Mouse (Mus musculus) neural tube, embryonic 14.5 days (tissue): Measurements from ENCODE around the gene Tmem141. TPM values are rescaled to one million over a fixed set of nuclear protein-coding genes. Genes with fewer than 3 reads are reported as not detected.
A peak's percentile ranks its signal among the peaks of the same experiment; 100 is the strongest.

Experiments used
- ATAC-seq: fragments of 200-750 bp; cut with Nextera tagmentation; 2 replicates; pipeline ENCODE4 v1.8.0; 2017; ENCODE audit warnings: low read depth, mild to moderate bottlenecking, moderate TSS enrichment, moderate library complexity
- H3K27ac ChIP-seq: fragments of 300-500 bp; sonication (generic); 2 replicates; pipeline ENCODE4 v1.5.1; 2014; ENCODE audit warnings: low read depth, mild to moderate bottlenecking, control low read depth, low read length, moderate library complexity, mixed read lengths
- H3K27me3 ChIP-seq: fragments of 300-500 bp; sonication (generic); 2 replicates; pipeline ENCODE4 v1.6.1; 2014; ENCODE audit warnings: low read length; ENCODE audit not compliant: control insufficient read depth, insufficient read depth
- H3K36me3 ChIP-seq: fragments of 300-500 bp; sonication (generic); 2 replicates; pipeline ENCODE4 v1.6.1; 2014; ENCODE audit warnings: low read length, mixed read lengths; ENCODE audit not compliant: control insufficient read depth, insufficient read depth
- H3K4me1 ChIP-seq: fragments of 300-500 bp; sonication (generic); 2 replicates; pipeline ENCODE4 v1.6.1; 2014; ENCODE audit warnings: low read length; ENCODE audit not compliant: control insufficient read depth, insufficient read depth
- H3K4me2 ChIP-seq: fragments of 300-500 bp; sonication (generic); 2 replicates; pipeline ENCODE4 v1.6.1; 2014; ENCODE audit warnings: mild to moderate bottlenecking, low read depth, low read length, control low read depth
- H3K4me3 ChIP-seq: fragments of 300-500 bp; sonication (generic); 2 replicates; pipeline ENCODE4 v1.5.1; 2014; ENCODE audit warnings: low read depth, low read length, control low read depth, mixed read lengths
- H3K9ac ChIP-seq: fragments of 300-500 bp; sonication (generic); replicated peaks from 2 replicates; pipeline ENCODE4 v1.6.1; 2014; ENCODE audit warnings: low read depth, mild to moderate bottlenecking, control low read depth, low read length, mixed read lengths
- H3K9me3 ChIP-seq: fragments of 300-500 bp; sonication (generic); 2 replicates; pipeline ENCODE4 v1.6.1; 2016; ENCODE audit warnings: low read length; ENCODE audit not compliant: control insufficient read depth
- WGBS: fragments of 180-500 bp; shearing (Covaris S2); extraction: QIAGEN DNeasy Blood & Tissue Kit; methylation state at CpG from one replicate; pipeline ENCODE4 v1.1.7; 2014; 5-methylcytosine and 5-hydroxymethylcytosine counted together
- polyA plus RNA-seq: library from polyadenylated mRNA; unstranded; fragments of >200 nt; fragmentation: Nextera tagmentation; extraction: Ambion mirVana; gene quantifications from 2 replicates; pipeline ENCODE4 v1.2.1, GENCODE M21; 2014

Tmem141 gene
- polyA plus RNA-seq, 1 experiment from 2014 or later: 55.3 TPM

- H3K4me2 ChIP-seq: no peak overlapping the region
- WGBS: 47% methylated on average over 1 of the region's 1 CpGs
- no peaks in the 10 kb centered on the region for H3K9me3 ChIP-seq
Measured at GRCm38 (mm10) chr2:25654502-25654901, 32.7 kb upstream of the Tmem141 start.

GRCm38 (mm10) chr2:25652902-25653301 lies 31.1 kb upstream of the Tmem141 start, which contains the start of gene Lcn8:
Gene Lcn8, plus strand, starts transcription at chr2:25653120.
- 67% methylated on average over 2 of the region's 2 CpGs for WGBS
- Histone ChIP-seq H3K4me3 (no peak within 1 kb of the TSS), H3K27ac (no peak within 1 kb of the TSS), H3K4me2 (no peak within 1 kb of the TSS), H3K9ac (no peak within 1 kb of the TSS), H3K27me3 (no peaks in the 10 kb centered on the region), H3K4me1 (no peaks in the 10 kb centered on the region), H3K9me3 (no peaks in the 10 kb centered on the region), H3K36me3 (no peaks in the 10 kb centered on the region)
- no peak for ATAC-seq

More at GRCm38 (mm10) chr2:25654502-25654901, 32.7 kb upstream of the Tmem141 start:
- Histone ChIP-seq H3K4me1 (no peaks in the 10 kb centered on the region), H3K9ac (no peak overlapping the region), H3K27me3 (no peaks in the 10 kb centered on the region), H3K27ac (no peak overlapping the region), H3K4me3 (no peak overlapping the region), H3K36me3 (no peaks in the 10 kb centered on the region)
- no peak for ATAC-seq

- no peaks in the 10 kb centered on the region for H3K9me3 ChIP-seq
- H3K27me3 ChIP-seq: no peaks in the 10 kb centered on the region
- WGBS: 10% methylated on average over 6 of the region's 6 CpGs
- no peaks in the 10 kb centered on the region for H3K4me1 ChIP-seq
- no peak for ATAC-seq
- H3K4me2 ChIP-seq: no peak overlapping the region
- H3K27ac ChIP-seq: no peak overlapping the region
- no peak overlapping the region for H3K9ac ChIP-seq
- H3K4me3 ChIP-seq: no peak overlapping the region
- no peaks in the 10 kb centered on the region for H3K36me3 ChIP-seq
Measured at GRCm38 (mm10) chr2:25639890-25640289, 18.1 kb upstream of the Tmem141 start.

GRCm38 (mm10) chr2:25634046-25634445 lies 12.2 kb upstream of the Tmem141 start:
- no peaks in the 10 kb centered on the region for H3K36me3 ChIP-seq
- H3K4me2 ChIP-seq: no peak overlapping the region
- H3K27ac ChIP-seq: no peak overlapping the region
- no peak overlapping the region for H3K4me3 ChIP-seq
- H3K27me3 ChIP-seq: no peaks in the 10 kb centered on the region
- WGBS: 47% methylated on average over 1 of the region's 1 CpGs
- no peak overlapping the region for H3K9ac ChIP-seq
- no peaks in the 10 kb centered on the region for H3K4me1 ChIP-seq
- no peaks in the 10 kb centered on the region for H3K9me3 ChIP-seq
- no peak for ATAC-seq

GRCm38 (mm10) chr2:25633616-25634015 lies 11.8 kb upstream of the Tmem141 start:
- ATAC-seq: no peak
- H3K9me3 ChIP-seq: no peaks in the 10 kb centered on the region
- no peak overlapping the region for H3K4me3 ChIP-seq
- 80% methylated on average over 3 of the region's 3 CpGs for WGBS
- no peaks in the 10 kb centered on the region for H3K4me1 ChIP-seq
- no peaks in the 10 kb centered on the region for H3K27me3 ChIP-seq
- no peak overlapping the region for H3K9ac ChIP-seq
- no peak overlapping the region for H3K27ac ChIP-seq
- H3K36me3 ChIP-seq: no peaks in the 10 kb centered on the region
- no peak overlapping the region for H3K4me2 ChIP-seq

GRCm38 (mm10) chr2:25628738-25629137 lies 6.9 kb upstream of the Tmem141 start:
- ATAC-seq: no peak
- no peaks in the 10 kb centered on the region for H3K4me1 ChIP-seq
- WGBS: 46% methylated on average over 4 of the region's 4 CpGs
- no peak overlapping the region for H3K9ac ChIP-seq
- no peaks in the 10 kb centered on the region for H3K9me3 ChIP-seq
- H3K27ac ChIP-seq: no peak overlapping the region
- H3K27me3 ChIP-seq: no peaks in the 10 kb centered on the region
- no peaks in the 10 kb centered on the region for H3K36me3 ChIP-seq
- no peak overlapping the region for H3K4me2 ChIP-seq
- no peak overlapping the region for H3K4me3 ChIP-seq

- no peak for ATAC-seq
- H3K36me3 ChIP-seq: no peaks in the 10 kb centered on the region
- 82% methylated on average over 6 of the region's 6 CpGs for WGBS
Measured at GRCm38 (mm10) chr2:25627811-25628210, 6.0 kb upstream of the Tmem141 start, which contains the start of gene Fcna. Gene Fcna, minus strand, starts transcription at chr2:25628030.

DNA sequence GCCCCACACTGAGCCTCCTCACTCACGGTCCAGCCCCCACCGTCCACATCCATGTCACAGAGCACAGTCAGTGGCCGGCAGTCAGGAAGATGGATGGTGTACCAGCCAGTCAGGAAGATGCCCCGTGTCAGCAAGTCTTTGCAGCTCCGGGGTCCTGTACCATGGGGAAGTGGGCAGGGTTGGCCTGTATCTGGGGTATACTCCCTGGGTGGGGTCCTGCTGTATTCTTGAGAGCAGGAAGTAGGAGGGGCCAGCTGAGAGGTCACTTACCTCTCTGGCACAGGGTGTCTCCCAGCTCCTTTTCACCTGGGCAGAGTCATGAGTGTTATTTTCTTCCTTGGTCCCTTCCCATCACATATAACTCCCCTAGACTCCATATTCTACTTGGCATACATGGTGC lies 4.2 kb upstream of the Tmem141 start:
- ATAC-seq: no peak
- H3K4me1 ChIP-seq: 0 out of 2 replicates have a peak, but pooled peaks cover 3% of the 10 kb centered on the region
- no peak overlapping the region for H3K4me3 ChIP-seq
- 56% methylated on average over 5 of the region's 5 CpGs for WGBS
- no peaks in the 10 kb centered on the region for H3K36me3 ChIP-seq
- H3K27me3 ChIP-seq: no peaks in the 10 kb centered on the region
- no peak overlapping the region for H3K9ac ChIP-seq
- no peak overlapping the region for H3K27ac ChIP-seq
- no peaks in the 10 kb centered on the region for H3K9me3 ChIP-seq
- no peak overlapping the region for H3K4me2 ChIP-seq

More at GRCm38 (mm10) chr2:25627811-25628210, 6.0 kb upstream of the Tmem141 start, which contains the start of gene Fcna:
- Histone ChIP-seq H3K9me3 (no peaks in the 10 kb centered on the region), H3K27ac (no peak within 1 kb of the TSS), H3K4me2 (no peak within 1 kb of the TSS), H3K4me3 (no peak within 1 kb of the TSS), H3K9ac (no peak within 1 kb of the TSS), H3K4me1 (no peaks in the 10 kb centered on the region), H3K27me3 (no peaks in the 10 kb centered on the region)

GRCm38 (mm10) chr2:25620852-25621228 lies 965 bp downstream of the Tmem141 start:
- no peaks in the 10 kb centered on the region for H3K36me3 ChIP-seq
- no peak overlapping the region for H3K9ac ChIP-seq
- no peaks in the 10 kb centered on the region for H3K9me3 ChIP-seq
- ATAC-seq: no peak
- H3K4me1 ChIP-seq: 0 out of 2 replicates have a peak, but pooled peaks cover 3% of the 10 kb centered on the region
- no peak overlapping the region for H3K4me3 ChIP-seq
- 91% methylated on average over 4 of the region's 4 CpGs for WGBS
- peaks cover 6% of the 10 kb centered on the region; the same call in 1 of the 2 replicates for H3K27me3 ChIP-seq
- no peak overlapping the region for H3K27ac ChIP-seq
- peak overlapping the region; percentile 76; the same call in 1 of the 2 replicates for H3K4me2 ChIP-seq
